Mouse (Mus musculus) MEL (cell line): ENCODE results near the gene Acp2. TPM values are rescaled to one million over a fixed set of nuclear protein-coding genes. Genes with fewer than 3 reads are reported as not detected.

Experiments used
- DNase-seq: peaks from one replicate; pipeline ENCODE4 v3.0.0; 2011; ENCODE audit warnings: low read depth, low spot score
- H3K27ac ChIP-seq: 2 replicates; pipeline ENCODE4 v1.5.1; 2012; ENCODE audit warnings: low read depth, mild to moderate bottlenecking, control low read depth, low read length, moderate library complexity; ENCODE audit not compliant: control insufficient read depth
- H3K27me3 ChIP-seq, 2 experiments: fragments of 150-350 bp in 1 of 2; sonication (generic) in 1 of 2; 2 replicates each; pipeline ENCODE4 v1.6.1; 2012; ENCODE audit warnings: low read length in 2 of 2, mild to moderate bottlenecking in 2 of 2, improper control_type of control experiment in 1 of 2, moderate library complexity in 1 of 2; ENCODE audit not compliant: insufficient read depth in 2 of 2, control insufficient read depth in 1 of 2
- H3K36me3 ChIP-seq, 2 experiments: 2 replicates each; pipeline ENCODE4 v1.6.1; 2012 to 2014; ENCODE audit warnings: low read length in 2 of 2, improper control_type of control experiment in 1 of 2, inconsistent platforms in 1 of 2, mild to moderate bottlenecking in 1 of 2; ENCODE audit not compliant: insufficient read depth in 2 of 2, control insufficient read depth in 1 of 2
- H3K4me1 ChIP-seq, 2 experiments: fragments of 150-350 bp in 1 of 2; sonication (generic) in 1 of 2; 2 replicates each; pipeline ENCODE4 v1.6.1; 2012; ENCODE audit warnings: low read length in 2 of 2, improper control_type of control experiment in 1 of 2, mild to moderate bottlenecking in 1 of 2; ENCODE audit not compliant: insufficient read depth in 2 of 2, control insufficient read depth in 1 of 2
- H3K4me3 ChIP-seq, 2 experiments: fragments of 150-350 bp in 1 of 2; sonication (generic) in 1 of 2; 2 replicates each; pipeline ENCODE4 v1.5.1; 2012; ENCODE audit warnings: low read depth in 2 of 2, low read length in 2 of 2, mild to moderate bottlenecking in 2 of 2, moderate library complexity in 2 of 2, control low read depth in 1 of 2, improper control_type of control experiment in 1 of 2; ENCODE audit not compliant: control insufficient read depth in 1 of 2, insufficient read depth in 1 of 2
- H3K79me2 ChIP-seq: 2 replicates; pipeline ENCODE4 v1.6.1; 2012; ENCODE audit warnings: mild to moderate bottlenecking, low read length, moderate library complexity; ENCODE audit not compliant: control insufficient read depth, poor library complexity, insufficient read depth
- H3K9ac ChIP-seq: 2 replicates; pipeline ENCODE4 v1.6.1; 2012; ENCODE audit warnings: low read depth, mild to moderate bottlenecking, control low read depth, low read length, moderate library complexity; ENCODE audit not compliant: control insufficient read depth, poor library complexity, severe bottlenecking
- H3K9me3 ChIP-seq: fragments of 150-350 bp; sonication (generic); replicated peaks from 2 replicates; pipeline ENCODE4 v1.6.1; 2012; ENCODE audit warnings: mild to moderate bottlenecking, low read length, improper control_type of control experiment, moderate library complexity; ENCODE audit not compliant: insufficient read depth
- BHLHE40 ChIP-seq: IDR thresholded peaks from 2 replicates; pipeline ENCODE4 v1.6.1; 2012; ENCODE audit warnings: low read depth, mild to moderate bottlenecking, inconsistent platforms, low read length, improper control_type of control experiment, borderline replicate concordance
- CHD2 ChIP-seq: IDR thresholded peaks from 2 replicates; pipeline ENCODE4 v1.6.1; 2011; ENCODE audit warnings: low read length, improper control_type of control experiment
- CTCF ChIP-seq, 3 experiments: IDR thresholded peaks in 2 of 3; conservative IDR thresholded peaks in 1 of 3; 2 replicates each; pipeline ENCODE4 v1.5.1; 2011 to 2012; ENCODE audit warnings: low read length in 3 of 3, low read depth in 2 of 3, mild to moderate bottlenecking in 2 of 3, improper control_type of control experiment in 1 of 3, inconsistent platforms in 1 of 3, mixed read lengths in 1 of 3, moderate library complexity in 1 of 3; ENCODE audit not compliant: control insufficient read depth in 1 of 3, insufficient read depth in 1 of 3, poor library complexity in 1 of 3, severe bottlenecking in 1 of 3
- E2F4 ChIP-seq: IDR thresholded peaks from 2 replicates; pipeline ENCODE4 v1.6.1; 2011; ENCODE audit warnings: low read depth, low read length, improper control_type of control experiment, borderline replicate concordance
- ELF1 ChIP-seq: IDR thresholded peaks from 2 replicates; pipeline ENCODE4 v1.6.1; 2014; ENCODE audit warnings: low read depth, mild to moderate bottlenecking, inconsistent platforms, low read length, improper control_type of control experiment, moderate library complexity
- ETS1 ChIP-seq: IDR thresholded peaks from 2 replicates; pipeline ENCODE4 v1.6.1; 2012; ENCODE audit warnings: low read depth, mild to moderate bottlenecking, inconsistent platforms, low read length, improper control_type of control experiment, moderate library complexity
- HCFC1 ChIP-seq: IDR thresholded peaks from 2 replicates; pipeline ENCODE4 v1.6.1; 2012; ENCODE audit warnings: low read depth, mild to moderate bottlenecking, inconsistent platforms, low read length, improper control_type of control experiment, moderate library complexity
- JUND ChIP-seq: IDR thresholded peaks from 2 replicates; pipeline ENCODE4 v1.6.1; 2011; ENCODE audit warnings: low read depth, mild to moderate bottlenecking, improper control_type of control experiment, low read length
- KAT2A ChIP-seq: conservative IDR thresholded peaks from 2 replicates; pipeline ENCODE4 v1.6.1; 2012; ENCODE audit warnings: low read depth, low read length, improper control_type of control experiment, inconsistent platforms
- MAFK ChIP-seq: IDR thresholded peaks from 2 replicates; pipeline ENCODE4 v1.6.1; 2011; ENCODE audit warnings: low read depth, mild to moderate bottlenecking, low read length, improper control_type of control experiment, borderline replicate concordance
- MAZ ChIP-seq: IDR thresholded peaks from 2 replicates; pipeline ENCODE4 v1.6.1; 2012; ENCODE audit warnings: low read depth, mild to moderate bottlenecking, inconsistent platforms, low read length, improper control_type of control experiment
- MEF2A ChIP-seq: IDR thresholded peaks from 2 replicates; pipeline ENCODE4 v1.6.1; 2014; ENCODE audit warnings: low read depth, mild to moderate bottlenecking, inconsistent platforms, low read length, improper control_type of control experiment; ENCODE audit not compliant: poor library complexity, insufficient replicate concordance, severe bottlenecking; ENCODE audit errors: extremely low read depth
- MXI1 ChIP-seq: IDR thresholded peaks from 2 replicates; pipeline ENCODE4 v1.6.1; 2011; ENCODE audit warnings: mild to moderate bottlenecking, low read depth, low read length, improper control_type of control experiment
- MYB ChIP-seq: IDR thresholded peaks from 2 replicates; pipeline ENCODE4 v1.6.1; 2011; ENCODE audit warnings: mild to moderate bottlenecking, low read depth, low read length, improper control_type of control experiment
- MYC ChIP-seq: IDR thresholded peaks from 2 replicates; pipeline ENCODE4 v1.6.1; 2011; ENCODE audit warnings: low read depth, mild to moderate bottlenecking, low read length, improper control_type of control experiment, moderate library complexity
- POLR2A ChIP-seq, 2 experiments: IDR thresholded peaks; 2 replicates each; pipeline ENCODE4 v1.6.1; 2011 to 2012; ENCODE audit warnings: low read length in 2 of 2, mild to moderate bottlenecking in 2 of 2, control low read depth in 1 of 2, improper control_type of control experiment in 1 of 2, low read depth in 1 of 2, moderate library complexity in 1 of 2; ENCODE audit not compliant: control insufficient read depth in 1 of 2, insufficient read depth in 1 of 2, poor library complexity in 1 of 2
- POLR2AphosphoS2 ChIP-seq: IDR thresholded peaks from 2 replicates; pipeline ENCODE4 v1.6.1; 2011; ENCODE audit warnings: low read length, improper control_type of control experiment
- POLR2AphosphoS5 ChIP-seq: IDR thresholded peaks from 2 replicates; pipeline ENCODE4 v1.6.1; 2012; ENCODE audit warnings: low read depth, borderline replicate concordance, mild to moderate bottlenecking, inconsistent platforms, low read length, moderate library complexity, mixed read lengths
- RAD21 ChIP-seq: IDR thresholded peaks from 2 replicates; pipeline ENCODE4 v1.6.1; 2011; ENCODE audit warnings: mild to moderate bottlenecking, low read depth, low read length, improper control_type of control experiment
- RCOR1 ChIP-seq: IDR thresholded peaks from 2 replicates; pipeline ENCODE4 v1.6.1; 2012; ENCODE audit warnings: low read depth, mild to moderate bottlenecking, inconsistent platforms, low read length, improper control_type of control experiment
- SIN3A ChIP-seq: IDR thresholded peaks from 2 replicates; pipeline ENCODE4 v1.6.1; 2012; ENCODE audit warnings: low read length, improper control_type of control experiment, inconsistent platforms
- SMC3 ChIP-seq: IDR thresholded peaks from 2 replicates; pipeline ENCODE4 v1.6.1; 2011; ENCODE audit warnings: low read depth, low read length, improper control_type of control experiment
- TAL1 ChIP-seq: IDR thresholded peaks from 2 replicates; pipeline ENCODE4 v1.6.1; 2012; ENCODE audit warnings: mild to moderate bottlenecking, inconsistent platforms, low read length, moderate library complexity, mixed read lengths
- TBP ChIP-seq: IDR thresholded peaks from 2 replicates; pipeline ENCODE4 v1.8.0; 2011; ENCODE audit warnings: low read depth, low read length, improper control_type of control experiment
- TCF12 ChIP-seq: IDR thresholded peaks from 2 replicates; pipeline ENCODE4 v1.6.1; 2014; ENCODE audit warnings: low read depth, mild to moderate bottlenecking, inconsistent platforms, low read length, improper control_type of control experiment, moderate library complexity
- USF1 ChIP-seq: IDR thresholded peaks from 2 replicates; pipeline ENCODE4 v1.6.1; 2014; ENCODE audit warnings: low read depth, mild to moderate bottlenecking, inconsistent platforms, low read length, improper control_type of control experiment, moderate library complexity
- USF2 ChIP-seq, 2 experiments: IDR thresholded peaks; 2 replicates each; pipeline ENCODE4 v1.6.1; 2011 to 2012; ENCODE audit warnings: improper control_type of control experiment in 2 of 2, low read length in 2 of 2, borderline replicate concordance in 1 of 2, inconsistent platforms in 1 of 2, low read depth in 1 of 2, mild to moderate bottlenecking in 1 of 2; ENCODE audit not compliant: insufficient read depth in 1 of 2
- ZC3H11A ChIP-seq: IDR thresholded peaks from 2 replicates; pipeline ENCODE4 v1.6.1; 2012; ENCODE audit warnings: low read depth, mild to moderate bottlenecking, inconsistent platforms, low read length, improper control_type of control experiment
- ZKSCAN1 ChIP-seq: IDR thresholded peaks from 2 replicates; pipeline ENCODE4 v1.6.1; 2012; ENCODE audit warnings: low read depth, mild to moderate bottlenecking, inconsistent platforms, low read length, improper control_type of control experiment, moderate library complexity
- ZMIZ1 ChIP-seq: IDR thresholded peaks from 2 replicates; pipeline ENCODE4 v1.6.1; 2012; ENCODE audit warnings: low read depth, mild to moderate bottlenecking, inconsistent platforms, low read length, improper control_type of control experiment, moderate library complexity
- ZNF384 ChIP-seq: IDR thresholded peaks from 2 replicates; pipeline ENCODE4 v1.6.1; 2012; ENCODE audit warnings: low read depth, mild to moderate bottlenecking, inconsistent platforms, low read length, improper control_type of control experiment
- polyA plus RNA-seq, 2 experiments: library from polyadenylated mRNA; stranded (reverse) in 1 of 2; unstranded in 1 of 2; fragments of >175 nt in 1 of 2; fragments of >200 nt in 1 of 2; gene quantifications; 2 replicates each; pipeline versions ENCODE4 v1.2.1 to v1.2.4; 2012; ENCODE audit warnings: low replicate concordance in 2 of 2, low read depth in 1 of 2; ENCODE audit not compliant: insufficient read length in 2 of 2, insufficient read depth in 1 of 2, missing spikeins in 1 of 2
- total RNA-seq: library from RNA; depleted of rRNA; stranded (reverse); fragments of 300-350 nt; gene quantifications from 2 replicates; pipeline ENCODE4 v1.2.3, GENCODE M21; 2012

Gene Acp2
- total and polyA plus RNA-seq, 3 experiments = 7.3 to 11.3 TPM; not detected in 1

- no peak for DNase-seq
- H3K9me3 ChIP-seq = no peaks in the 10 kb centered on the region
- H3K27me3 ChIP-seq = no peaks in the 10 kb centered on the region
- peaks cover 15 to 38% of the 10 kb centered on the region in 2 experiments for H3K4me1 ChIP-seq
- H3K36me3 ChIP-seq = peaks cover 3 to 47% of the 10 kb centered on the region in 2 experiments; a peak in 3 of 4 replicates
- 0 out of 2 replicates have a peak overlapping the region, but pooled peaks have one; percentile 16 for H3K27ac ChIP-seq
- H3K4me3 ChIP-seq = no peak overlapping the region
- no peaks in the 10 kb centered on the region for H3K79me2 ChIP-seq
- no peak for TF ChIP-seq POLR2AphosphoS2
- TF ChIP-seq CHD2 = no peak
- no peak overlapping the region for H3K9ac ChIP-seq
Observed at GRCm38 (mm10) chr2:91163532-91163931, 39.2 kb upstream of the Acp2 start.

- Histone ChIP-seq H3K27me3 (no peaks in the 10 kb centered on the region), H3K27ac (peak overlapping the region; percentile 77), H3K79me2 (no peaks in the 10 kb centered on the region), H3K36me3 (peaks cover 3 to 47% of the 10 kb centered on the region in 2 experiments; a peak in 3 of 4 replicates), H3K4me1 (peaks cover 15 to 37% of the 10 kb centered on the region in 2 experiments), H3K4me3 (no peak overlapping the region), H3K9me3 (no peaks in the 10 kb centered on the region), H3K9ac (no peak overlapping the region)
- DNase-seq = peak; percentile 86
- TF ChIP-seq HCFC1 = peak; percentile 31; the same call in 1 of the 2 replicates
- TF ChIP-seq RAD21 = no peak
- TF ChIP-seq MAZ = no peak
- peak; percentile 60; the same call in 1 of the 2 replicates for TF ChIP-seq POLR2AphosphoS2
- no peak for TF ChIP-seq USF2 (IDR thresholded peaks at IDR 0.05; ENCODE audit: borderline replicate concordance in 1 of 2, insufficient read depth in 1 of 2, low read depth in 1 of 2, low read length in 2 of 2)
- no peak for TF ChIP-seq MEF2A
- TF ChIP-seq CHD2 = no peak
- TF ChIP-seq SIN3A = peak; percentile 88
- no peak for TF ChIP-seq CTCF (IDR thresholded peaks at IDR 0.05 in 2 of 3, conservative IDR thresholded peaks at IDR 0.05 in 1 of 3; ENCODE audit: control insufficient read depth in 1 of 3, insufficient read depth in 1 of 3, low read depth in 2 of 3, low read length in 3 of 3, poor library complexity in 1 of 3, severe bottlenecking in 1 of 3)
- TF ChIP-seq ZKSCAN1 = no peak
- no peak for TF ChIP-seq POLR2A (IDR thresholded peaks at IDR 0.05; ENCODE audit: control insufficient read depth in 1 of 2, insufficient read depth in 1 of 2, low read depth in 1 of 2, low read length in 2 of 2, poor library complexity in 1 of 2)
- TF ChIP-seq BHLHE40 = peak; percentile 62; the same call in 1 of the 2 replicates
- TF ChIP-seq ZMIZ1 = no peak
- TF ChIP-seq RCOR1 = peak; percentile 99
- no peak for TF ChIP-seq KAT2A
- no peak for TF ChIP-seq TBP
- TF ChIP-seq POLR2AphosphoS5 = no peak
- TF ChIP-seq MYB = no peak
- TF ChIP-seq ETS1 = peak; percentile 91
- 0 out of 2 replicates have a peak, but pooled peaks have one; percentile 17 for TF ChIP-seq ZC3H11A
- TF ChIP-seq SMC3 = 0 out of 2 replicates have a peak, but pooled peaks have one; percentile 1
- TF ChIP-seq ZNF384 = no peak
- TF ChIP-seq MYC = peak; percentile 59; the same call in 1 of the 2 replicates
- peak; percentile 17; the same call in 1 of the 2 replicates for TF ChIP-seq USF1
- TF ChIP-seq MAFK = peak; percentile 90; the same call in 1 of the 2 replicates
- TF ChIP-seq E2F4 = no peak
- TF ChIP-seq MXI1 = peak; percentile 93
- 0 out of 2 replicates have a peak, but pooled peaks have one; percentile 25 for TF ChIP-seq JUND
- no peak for TF ChIP-seq ELF1
- TF ChIP-seq TAL1 = peak; percentile 30; the same call in 1 of the 2 replicates
- TF ChIP-seq TCF12 = peak; percentile 91
Observed at GRCm38 (mm10) chr2:91164991-91165390, 37.7 kb upstream of the Acp2 start.
